Mouse (Mus musculus) CH12.LX (cell line): ENCODE results near the gene Gle1. TPM values are rescaled to one million over a fixed set of nuclear protein-coding genes. Genes with fewer than 3 reads are reported as not detected.

Experiments
- DNase-seq: peaks from one replicate; pipeline ENCODE4 v3.0.0-alpha.2; 2013; ENCODE audit errors: extremely low read depth
- H3K27ac ChIP-seq: 2 replicates; pipeline ENCODE4 v1.5.1; 2012; ENCODE audit warnings: low read depth, mild to moderate bottlenecking, control low read depth, moderate library complexity; ENCODE audit not compliant: insufficient read depth
- H3K27me3 ChIP-seq: replicated peaks from 2 replicates; pipeline ENCODE3; 2012; ENCODE audit warnings: inconsistent platforms
- H3K36me3 ChIP-seq, 2 experiments: replicated peaks in 1 of 2; 2 replicates each; pipeline versions ENCODE3 to v1.6.1; 2012; ENCODE audit warnings: inconsistent platforms in 1 of 2, low read length in 1 of 2, mild to moderate bottlenecking in 1 of 2, mixed read lengths in 1 of 2, moderate library complexity in 1 of 2; ENCODE audit not compliant: control insufficient read depth in 1 of 2, insufficient read depth in 1 of 2
- H3K4me1 ChIP-seq, 2 experiments: 2 replicates each; pipeline ENCODE4 v1.6.1; 2012; ENCODE audit warnings: inconsistent platforms in 1 of 2, moderate library complexity in 1 of 2; ENCODE audit not compliant: insufficient read depth in 2 of 2, control insufficient read depth in 1 of 2
- H3K4me2 ChIP-seq: 2 replicates; pipeline ENCODE4 v1.6.1; 2012; ENCODE audit warnings: low read depth, mild to moderate bottlenecking, control low read depth; ENCODE audit not compliant: poor library complexity, insufficient read depth, severe bottlenecking
- H3K4me3 ChIP-seq, 3 experiments: fragments of 150-350 bp in 1 of 3; sonication (generic) in 1 of 3; replicated peaks in 1 of 3; 2 replicates each; pipeline versions ENCODE3 to v1.5.1; 2011 to 2012; ENCODE audit warnings: low read depth in 2 of 3, low read length in 2 of 3, mild to moderate bottlenecking in 2 of 3, moderate library complexity in 2 of 3, control low read depth in 1 of 3, improper control_type of control experiment in 1 of 3, inconsistent platforms in 1 of 3, mixed read lengths in 1 of 3; ENCODE audit not compliant: poor library complexity in 1 of 3
- H3K79me2 ChIP-seq: replicated peaks from 2 replicates; pipeline ENCODE4 v1.6.1; 2012; ENCODE audit warnings: mild to moderate bottlenecking, moderate library complexity; ENCODE audit not compliant: control insufficient read depth, poor library complexity, insufficient read depth, severe bottlenecking; ENCODE audit errors: extremely low read depth
- H3K9ac ChIP-seq: 2 replicates; pipeline ENCODE4 v1.6.1; 2012; ENCODE audit warnings: low read depth, mild to moderate bottlenecking, control low read depth, moderate library complexity; ENCODE audit not compliant: insufficient read depth
- H3K9me3 ChIP-seq: replicated peaks from 2 replicates; pipeline ENCODE3; 2012; ENCODE audit warnings: low read length, inconsistent platforms, mixed read lengths
- BHLHE40 ChIP-seq: IDR thresholded peaks from 2 replicates; pipeline ENCODE4 v1.6.1; 2011; ENCODE audit warnings: mild to moderate bottlenecking, low read depth, low read length, improper control_type of control experiment
- CHD2 ChIP-seq: IDR thresholded peaks from 2 replicates; pipeline ENCODE4 v1.6.1; 2011; ENCODE audit warnings: low read length, improper control_type of control experiment
- ELF1 ChIP-seq: IDR thresholded peaks from 2 replicates; pipeline ENCODE4 v1.6.1; 2014; ENCODE audit warnings: low read depth, mild to moderate bottlenecking, inconsistent platforms, low read length, improper control_type of control experiment
- ETS1 ChIP-seq: conservative IDR thresholded peaks from 2 replicates; pipeline ENCODE4 v1.6.1; 2012; ENCODE audit warnings: low read depth, mild to moderate bottlenecking, inconsistent platforms, low read length, improper control_type of control experiment, moderate library complexity
- GABPA ChIP-seq: IDR thresholded peaks from 2 replicates; pipeline ENCODE4 v1.6.1; 2012; ENCODE audit warnings: low read depth, low read length, improper control_type of control experiment, inconsistent platforms; ENCODE audit not compliant: insufficient replicate concordance
- HCFC1 ChIP-seq: IDR thresholded peaks from 2 replicates; pipeline ENCODE4 v1.6.1; 2012; ENCODE audit warnings: low read depth, mild to moderate bottlenecking, inconsistent platforms, low read length, improper control_type of control experiment
- IRF4 ChIP-seq: IDR thresholded peaks from 2 replicates; pipeline ENCODE4 v1.6.1; 2014; ENCODE audit warnings: low read depth, mild to moderate bottlenecking, inconsistent platforms, low read length, improper control_type of control experiment
- JUN ChIP-seq: IDR thresholded peaks from 2 replicates; pipeline ENCODE4 v1.6.1; 2011; ENCODE audit warnings: low read depth, mild to moderate bottlenecking, low read length, improper control_type of control experiment, moderate library complexity; ENCODE audit not compliant: insufficient read depth
- JUND ChIP-seq: conservative IDR thresholded peaks from 2 replicates; pipeline ENCODE4 v1.6.1; 2011; ENCODE audit warnings: low read depth, low read length, improper control_type of control experiment
- MAZ ChIP-seq: IDR thresholded peaks from 2 replicates; pipeline ENCODE4 v1.6.1; 2012; ENCODE audit warnings: low read depth, mild to moderate bottlenecking, inconsistent platforms, low read length, improper control_type of control experiment, moderate library complexity
- MEF2A ChIP-seq: IDR thresholded peaks from 2 replicates; pipeline ENCODE4 v1.6.1; 2014; ENCODE audit warnings: low read depth, mild to moderate bottlenecking, inconsistent platforms, low read length, improper control_type of control experiment, borderline replicate concordance
- MXI1 ChIP-seq: IDR thresholded peaks from 2 replicates; pipeline ENCODE4 v1.6.1; 2011; ENCODE audit warnings: mild to moderate bottlenecking, low read depth, low read length, improper control_type of control experiment
- MYC ChIP-seq: IDR thresholded peaks from 2 replicates; pipeline ENCODE4 v1.6.1; 2011; ENCODE audit warnings: low read depth, mild to moderate bottlenecking, improper control_type of control experiment, low read length
- NRF1 ChIP-seq: IDR thresholded peaks from 2 replicates; pipeline ENCODE4 v1.6.1; 2014; ENCODE audit warnings: low read depth, mild to moderate bottlenecking, inconsistent platforms, low read length, improper control_type of control experiment, moderate library complexity
- POLR2A ChIP-seq: IDR thresholded peaks from 2 replicates; pipeline ENCODE4 v1.6.1; 2011; ENCODE audit warnings: low read depth, mild to moderate bottlenecking, improper control_type of control experiment, low read length
- RAD21 ChIP-seq: IDR thresholded peaks from 2 replicates; pipeline ENCODE4 v1.6.1; 2011; ENCODE audit warnings: low read depth, mild to moderate bottlenecking, low read length, improper control_type of control experiment, moderate library complexity
- SIN3A ChIP-seq: IDR thresholded peaks from 2 replicates; pipeline ENCODE4 v1.6.1; 2012; ENCODE audit warnings: low read length, improper control_type of control experiment, inconsistent platforms
- UBTF ChIP-seq: IDR thresholded peaks from 2 replicates; pipeline ENCODE4 v1.6.1; 2012; ENCODE audit warnings: low read depth, mild to moderate bottlenecking, inconsistent platforms, low read length, improper control_type of control experiment, moderate library complexity
- USF1 ChIP-seq: IDR thresholded peaks from 2 replicates; pipeline ENCODE4 v1.6.1; 2014; ENCODE audit warnings: low read depth, mild to moderate bottlenecking, inconsistent platforms, low read length, improper control_type of control experiment
- ZC3H11A ChIP-seq: IDR thresholded peaks from 2 replicates; pipeline ENCODE4 v1.6.1; 2012; ENCODE audit warnings: low read depth, mild to moderate bottlenecking, inconsistent platforms, low read length, improper control_type of control experiment
- ZKSCAN1 ChIP-seq: IDR thresholded peaks from 2 replicates; pipeline ENCODE4 v1.6.1; 2012; ENCODE audit warnings: low read depth, inconsistent platforms, low read length, improper control_type of control experiment, borderline replicate concordance
- ZMIZ1 ChIP-seq: IDR thresholded peaks from 2 replicates; pipeline ENCODE4 v1.6.1; 2012; ENCODE audit warnings: low read depth, mild to moderate bottlenecking, inconsistent platforms, low read length, improper control_type of control experiment
- dilution Hi-C: fragments of 300-500 bp; cut with MboI; formaldehyde crosslinking; loops from 2 replicates; pipeline ENCODE4 v1.14.3; 2020; ENCODE audit warnings: low sequenced_read_pairs; ENCODE audit not compliant: extremely low pct_unique_long_range_greater_than_20kb, extremely low pct_ligation_motif_present
- in situ Hi-C: fragments of 300-500 bp; cut with MboI; formaldehyde crosslinking; loops from 3 replicates; pipeline ENCODE4 v1.14.3; 2019; ENCODE audit warnings: low sequenced_read_pairs, low pct_ligation_motif_present, low pct_unique_long_range_greater_than_20kb, mixed read lengths
- polyA plus RNA-seq: library from polyadenylated mRNA; unstranded; fragments of >175 nt; gene quantifications from 2 replicates; pipeline ENCODE4 v1.2.1, GENCODE M21; 2012; ENCODE audit warnings: low read depth; ENCODE audit not compliant: insufficient read length
- total RNA-seq, 2 experiments: library from RNA; depleted of rRNA; stranded (reverse); fragments of 300-350 nt in 1 of 2; fragments of >200 nt in 1 of 2; gene quantifications; 2 replicates each; pipeline ENCODE4 v1.2.3; 2012 to 2014

Gene Gle1
- total and polyA plus RNA-seq, 3 experiments: 36.5 to 60.1 (median 38.0) TPM

- H3K9ac ChIP-seq: no peak overlapping the region
- H3K4me1 ChIP-seq: peaks cover 0 to 39% of the 10 kb centered on the region in 2 experiments; a peak in 2 of 4 replicates
- H3K4me3 ChIP-seq: no peak overlapping the region
- no peaks in the 10 kb centered on the region for H3K27me3 ChIP-seq
- in situ Hi-C loops: no loop called here
- no peak overlapping the region for H3K4me2 ChIP-seq
- peaks cover 18 to 63% of the 10 kb centered on the region in 2 experiments for H3K36me3 ChIP-seq
- no peak overlapping the region for H3K27ac ChIP-seq
- dilution Hi-C loops: no loop called here
- no peaks in the 10 kb centered on the region for H3K9me3 ChIP-seq
- peaks cover 42% of the 10 kb centered on the region for H3K79me2 ChIP-seq
- TF ChIP-seq USF1 (no peak), NRF1 (no peak), POLR2A (no peak), UBTF (no peak), RAD21 (no peak), BHLHE40 (no peak), IRF4 (no peak), ZC3H11A (no peak), ETS1 (no peak), MAZ (no peak), ZMIZ1 (no peak), MXI1 (no peak), ELF1 (no peak), HCFC1 (no peak)
- TF ChIP-seq, all 38 proteins: peak for 0
- no peak for DNase-seq
These were observed 36.8 kb downstream of the Gle1 start for GRCm38 (mm10) chr2:29971838-29972635.

- no peaks in the 10 kb centered on the region for H3K9me3 ChIP-seq
- peaks cover 19 to 63% of the 10 kb centered on the region in 2 experiments for H3K36me3 ChIP-seq
- no peak for DNase-seq
- no peaks in the 10 kb centered on the region for H3K27me3 ChIP-seq
- no peak overlapping the region for H3K4me3 ChIP-seq
- TF ChIP-seq USF1 (no peak), MAZ (no peak), NRF1 (no peak), MYC (no peak), ZKSCAN1 (no peak), ELF1 (no peak), SIN3A (no peak), RAD21 (no peak), MEF2A (no peak), JUN (no peak), CHD2 (no peak), JUND (no peak), GABPA (no peak), ZC3H11A (no peak)
- H3K4me2 ChIP-seq: no peak overlapping the region
- in situ Hi-C loops: no loop called here
- peaks cover 38% of the 10 kb centered on the region for H3K79me2 ChIP-seq
- dilution Hi-C loops: no loop called here
- no peak overlapping the region for H3K9ac ChIP-seq
- no peak overlapping the region for H3K27ac ChIP-seq
- H3K4me1 ChIP-seq: peaks cover 0 to 27% of the 10 kb centered on the region in 2 experiments; a peak in 2 of 4 replicates
These were observed 38.3 kb downstream of the Gle1 start for GRCm38 (mm10) chr2:29973525-29973924.
